Mouse (Mus musculus) adrenal gland, adult 18-20 months (tissue): ENCODE data around the gene Spats2l. TPM values are rescaled to one million over a fixed set of nuclear protein-coding genes. Genes with fewer than 3 reads are reported as not detected.

ENCODE experiments used
- DNase-seq, 2 experiments: peaks; one replicate each; pipeline ENCODE4 v3.0.0; 2021 to 2022; ENCODE audit warnings: low spot score in 2 of 2
- long read RNA-seq, 2 experiments: library from polyadenylated mRNA; stranded (forward); transcript quantifications; one replicate each; pipeline ENCODE4 v2.0.0; 2021
- total RNA-seq, 2 experiments: library from RNA; stranded (reverse); gene quantifications; 1 replicate in 1 of 2; 2 replicates in 1 of 2; pipeline ENCODE4 v1.2.3; 2021

The Spats2l gene
- 1 to 10 TPM; 3.0 to 4.2 TPM for total RNA-seq
- long read RNA-seq, experiment 1, partial matches to known transcripts: 0 of 1 reads
- long read RNA-seq, experiment 1, other reads (novel, unspliced or antisense): 1 of 1 reads
- long read RNA-seq, experiment 2, partial matches to known transcripts: 3 of 8 reads
- long read RNA-seq, experiment 2, other reads (novel, unspliced or antisense): 3 of 8 reads

DNA sequence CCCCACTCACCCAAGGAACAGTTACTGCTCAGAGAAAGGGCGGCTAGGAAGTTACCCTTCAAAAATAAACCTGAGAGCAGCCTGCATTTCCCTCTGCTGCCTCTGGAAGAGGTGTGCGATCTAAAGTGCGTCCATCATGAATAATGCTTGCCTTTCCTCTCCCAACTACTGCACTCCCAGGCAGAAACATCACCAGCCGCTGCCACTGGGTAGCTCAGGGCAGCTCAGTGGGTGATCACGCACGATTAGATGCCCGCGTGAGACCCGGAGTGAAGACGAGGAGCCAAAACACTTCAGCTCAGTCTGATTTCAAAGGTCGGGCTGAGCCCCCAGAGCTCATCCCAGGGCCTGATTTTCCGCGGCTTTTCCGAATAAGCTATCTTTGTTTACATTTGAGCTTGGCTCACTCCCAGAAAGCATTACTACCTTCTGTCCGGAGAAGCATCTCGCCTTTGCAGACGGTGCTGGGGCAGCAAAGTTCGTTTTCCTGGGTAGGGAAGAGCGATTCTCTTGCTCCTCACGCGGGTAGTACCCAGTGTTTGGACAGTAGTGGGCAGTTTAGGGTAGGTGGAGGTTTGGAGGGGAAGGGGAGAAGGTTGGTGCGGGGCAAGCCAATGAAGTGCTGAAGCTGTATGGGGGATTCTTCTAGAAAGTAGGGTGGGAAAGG lies at the start of gene Spats2l:
TSS of gene Spats2l (plus strand) at position 162 of the 667 bp plus-strand sequence.
- peak in 1 of 2 experiments; percentile 4 for DNase-seq

DNA sequence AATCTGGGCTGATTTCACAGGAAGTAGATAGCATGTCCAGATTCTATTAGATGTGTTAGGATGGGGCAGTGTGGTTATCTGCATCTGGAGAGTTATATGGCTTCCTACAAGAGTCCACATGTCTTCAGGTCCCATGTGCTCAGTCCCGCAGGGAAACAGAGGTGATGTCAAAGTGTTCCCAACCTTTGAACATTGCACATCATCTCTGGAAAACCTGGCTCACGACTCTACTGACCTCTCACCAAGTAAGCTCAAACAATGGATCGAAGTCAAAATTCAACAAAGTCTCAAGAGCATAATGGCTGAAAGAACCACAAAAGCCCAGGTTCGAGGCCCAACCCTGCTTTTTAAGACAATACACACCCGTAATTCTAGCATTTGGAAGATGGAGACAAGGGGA lies 48.7 kb upstream of the Spats2l start:
- no peak for DNase-seq

DNA sequence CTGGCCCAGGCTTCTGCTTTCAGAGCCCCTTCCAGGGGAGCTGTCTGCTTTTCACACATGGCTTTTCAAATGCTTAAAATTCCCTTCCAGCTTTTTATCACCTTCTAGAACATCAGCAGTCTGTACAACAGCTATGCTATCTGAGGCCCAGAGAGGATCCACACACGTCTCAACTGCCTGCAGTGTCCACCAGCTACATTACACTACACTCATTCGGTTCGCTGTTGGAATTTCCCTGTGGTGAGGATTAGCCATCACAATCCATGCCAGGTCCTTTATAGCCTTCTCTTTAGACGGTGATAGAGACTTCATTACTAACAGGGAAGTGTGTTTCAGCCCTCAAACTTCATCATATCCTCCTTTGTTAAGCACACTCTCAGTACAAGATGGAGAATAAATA lies 38.1 kb upstream of the Spats2l start:
- no peak for DNase-seq

DNA sequence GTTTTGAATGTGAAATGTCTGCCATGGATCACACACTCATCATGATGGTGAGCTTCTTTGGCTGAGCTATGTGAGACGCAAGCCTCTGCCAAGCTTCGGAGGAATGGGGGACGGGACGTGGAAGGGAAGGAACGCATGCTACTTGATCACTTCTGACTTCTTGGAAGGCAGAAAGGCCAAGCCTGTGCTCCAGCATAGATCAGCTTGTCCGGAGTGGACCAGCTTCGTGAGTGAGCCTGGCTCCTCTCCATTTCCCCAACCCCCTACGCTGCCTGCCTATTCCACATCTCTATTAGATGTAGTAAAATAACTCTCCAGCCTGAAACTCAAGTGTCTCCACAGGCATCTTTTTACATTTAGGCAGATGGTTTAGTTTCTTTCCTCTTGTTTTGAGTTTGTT lies 32.2 kb upstream of the Spats2l start:
- DNase-seq: no peak

DNA sequence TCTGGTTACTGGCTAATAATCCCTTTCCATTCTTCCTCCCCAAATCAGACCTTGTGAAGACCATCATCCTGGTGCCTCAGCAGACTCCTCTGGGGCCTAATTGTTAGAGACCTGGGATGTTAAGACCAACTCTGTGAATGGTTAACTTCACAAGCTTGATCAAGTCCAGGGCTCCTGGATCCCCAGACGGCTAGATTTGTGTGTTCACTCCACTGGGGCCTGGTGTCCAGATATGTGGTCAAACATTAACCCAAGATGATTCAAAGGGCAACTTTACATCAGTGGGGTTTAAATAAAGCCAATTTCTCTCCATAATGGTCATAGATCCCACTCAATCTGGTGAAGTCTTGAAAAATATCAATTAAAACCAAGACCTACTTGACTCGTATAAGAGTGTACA lies 31.7 kb upstream of the Spats2l start:
- DNase-seq: no peak

DNA sequence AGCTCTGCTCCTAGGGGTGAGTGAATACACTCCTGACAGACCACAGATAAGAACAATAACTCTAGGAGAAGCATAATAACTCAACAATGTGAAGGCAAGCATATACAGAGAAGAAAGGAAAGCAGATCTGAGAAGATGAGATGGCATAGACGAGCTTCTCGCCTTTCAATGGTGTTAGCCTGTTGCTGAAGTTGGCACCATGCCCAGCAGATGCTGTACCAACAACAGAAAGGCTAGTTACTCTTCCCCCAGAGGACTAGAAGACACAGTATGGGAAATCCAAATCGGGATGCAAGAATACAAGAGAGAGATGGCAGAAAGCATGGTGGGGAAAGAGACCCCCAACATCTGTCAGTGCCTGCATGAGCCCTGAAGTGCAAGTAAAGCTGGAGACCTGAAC lies 22.2 kb upstream of the Spats2l start:
- DNase-seq: no peak

DNA sequence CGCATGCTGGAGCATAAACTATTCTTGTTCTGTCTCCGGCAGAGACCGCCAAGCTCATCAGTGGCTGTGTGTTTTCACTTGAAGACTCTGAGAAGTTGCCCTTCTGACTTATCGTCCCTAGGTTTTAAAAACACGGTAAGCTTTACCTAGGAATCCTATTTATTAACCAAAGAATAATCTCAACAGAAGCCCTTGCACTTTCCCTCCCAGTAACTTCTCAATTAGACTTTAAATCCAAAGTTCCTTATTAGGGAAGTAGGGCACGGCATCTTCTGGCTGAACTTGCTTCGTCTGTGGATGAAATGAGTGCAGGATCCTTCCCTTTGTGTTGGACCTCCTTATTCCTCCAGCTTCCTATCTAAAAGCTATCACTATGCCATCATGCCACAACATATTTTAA lies 7.6 kb upstream of the Spats2l start:
- DNase-seq: no peak

DNA sequence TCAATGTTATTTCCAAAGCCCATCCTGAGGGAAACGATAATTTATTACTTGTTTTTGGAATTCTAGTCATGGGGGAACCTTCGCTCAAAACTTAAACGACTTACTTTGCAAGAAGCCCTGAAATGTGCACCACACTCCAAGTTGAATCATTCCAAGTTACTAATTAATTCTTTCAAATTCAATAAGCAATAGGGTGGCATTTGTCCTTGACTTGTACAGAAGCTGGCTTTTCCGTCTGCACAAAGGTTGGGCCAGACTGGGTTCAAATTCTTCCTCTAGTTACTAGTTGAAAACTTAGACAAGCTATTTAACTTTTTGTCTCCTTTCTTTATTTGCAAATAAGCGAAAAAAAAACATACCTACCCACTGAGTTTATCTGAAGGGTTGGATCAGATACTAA lies 636 bp upstream of the Spats2l start:
- no peak for DNase-seq

DNA sequence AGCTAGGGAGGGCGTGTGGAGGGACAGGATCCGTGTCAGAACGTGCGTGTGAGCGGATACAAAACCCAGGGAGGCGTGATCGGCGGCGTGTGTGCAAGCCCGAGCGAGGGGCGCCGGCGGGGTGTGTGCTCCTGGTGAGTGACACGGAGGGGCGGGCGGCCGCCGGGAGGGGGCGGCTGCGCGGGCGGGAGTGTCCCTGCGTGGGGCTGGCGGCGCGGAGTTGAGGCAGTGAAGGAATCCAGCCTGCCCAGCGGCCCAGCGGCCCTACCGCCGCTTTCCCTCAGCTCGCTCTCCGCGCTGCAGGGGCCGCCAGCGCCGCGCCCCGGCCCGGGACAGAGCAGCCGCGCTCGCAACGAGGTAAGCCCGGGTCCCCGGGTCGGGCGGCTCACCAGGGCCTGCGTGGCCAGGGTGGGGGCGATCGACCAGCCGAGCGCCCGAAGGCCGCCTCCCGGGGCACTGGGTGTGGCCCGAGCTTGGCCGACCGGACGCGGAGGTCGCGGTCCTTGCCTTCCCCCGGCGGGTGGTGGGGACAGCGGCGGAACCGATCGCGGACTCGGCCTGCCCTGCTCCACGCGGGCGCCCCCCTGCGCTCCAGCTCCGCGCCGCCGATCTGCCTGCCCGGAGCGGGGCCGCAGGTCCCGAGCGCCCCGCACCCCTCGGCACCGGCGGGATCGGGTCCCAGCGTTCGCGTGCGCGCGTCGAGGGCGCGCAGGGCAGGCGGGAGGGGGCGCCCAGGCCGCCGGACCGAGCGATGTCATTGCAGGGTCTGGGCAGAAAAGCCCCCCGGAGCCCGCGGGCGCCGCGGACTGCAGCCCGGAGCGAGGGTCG lies 920 bp downstream of the Spats2l start:
- peak; percentile 46 to 59 for DNase-seq

DNA sequence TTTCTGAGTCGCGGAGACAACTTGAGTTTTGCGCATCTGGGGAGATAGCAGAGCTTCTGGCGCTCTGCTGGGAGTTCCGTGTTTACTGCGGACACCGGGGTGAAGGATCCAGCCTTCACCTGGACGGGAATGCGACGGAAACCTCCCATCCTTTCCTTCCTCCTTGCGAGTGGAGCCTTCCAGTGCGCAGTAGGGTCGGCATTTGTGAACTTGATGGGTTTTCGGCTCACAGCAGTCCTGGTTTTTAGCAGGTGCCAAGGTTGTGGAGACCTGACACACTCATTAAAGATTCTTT lies 1.5 kb downstream of the Spats2l start:
- no peak for DNase-seq

DNA sequence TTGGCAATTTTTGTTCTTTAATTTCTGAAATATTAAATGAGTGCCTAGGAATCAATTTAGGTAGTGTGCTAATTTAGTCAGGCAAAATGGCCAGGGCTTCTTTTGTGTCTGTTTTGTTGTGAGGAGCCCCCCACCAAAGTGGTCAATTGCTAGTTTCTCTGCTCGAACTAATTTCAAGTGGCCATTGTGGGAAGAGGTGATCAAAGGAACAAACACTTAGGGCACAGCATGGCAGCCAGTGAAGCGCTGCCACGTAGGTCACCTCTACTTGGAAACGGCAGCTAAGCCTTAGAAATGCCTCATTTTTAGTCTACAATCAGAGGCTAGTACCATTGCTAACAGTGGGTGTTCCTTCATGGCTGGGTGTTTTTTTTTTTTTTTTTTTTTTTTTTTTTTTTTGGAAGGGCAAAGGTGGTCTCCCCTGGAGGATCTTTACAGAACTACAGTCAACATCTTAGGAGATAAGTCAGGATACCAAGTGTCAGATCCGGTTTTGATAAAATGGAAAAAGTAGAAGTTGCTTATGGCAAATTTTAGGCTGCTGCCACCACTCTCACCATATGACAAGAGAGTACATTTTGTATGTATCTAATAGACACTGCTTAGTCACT lies 2.8 kb downstream of the Spats2l start:
- DNase-seq: no peak

DNA sequence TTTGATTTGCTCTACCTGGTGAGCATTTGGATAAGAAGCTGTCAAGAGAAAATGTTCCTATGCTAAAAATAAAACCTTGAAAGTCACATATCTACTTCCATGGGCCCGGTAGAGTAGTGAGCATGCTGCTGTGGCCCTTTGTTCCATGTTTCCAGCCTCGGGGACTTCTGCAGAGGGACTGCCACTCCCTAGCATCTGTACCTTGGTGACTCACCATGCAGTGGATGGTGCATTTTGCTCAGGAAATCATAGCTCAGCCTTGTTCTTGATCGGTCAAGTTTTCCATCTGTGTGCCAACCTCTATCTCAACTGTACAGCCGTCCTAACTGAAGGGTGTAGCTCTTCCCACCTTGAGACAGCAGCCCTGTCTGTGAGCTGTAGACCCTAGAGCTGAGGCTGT lies 10.3 kb downstream of the Spats2l start:
- DNase-seq: no peak

DNA sequence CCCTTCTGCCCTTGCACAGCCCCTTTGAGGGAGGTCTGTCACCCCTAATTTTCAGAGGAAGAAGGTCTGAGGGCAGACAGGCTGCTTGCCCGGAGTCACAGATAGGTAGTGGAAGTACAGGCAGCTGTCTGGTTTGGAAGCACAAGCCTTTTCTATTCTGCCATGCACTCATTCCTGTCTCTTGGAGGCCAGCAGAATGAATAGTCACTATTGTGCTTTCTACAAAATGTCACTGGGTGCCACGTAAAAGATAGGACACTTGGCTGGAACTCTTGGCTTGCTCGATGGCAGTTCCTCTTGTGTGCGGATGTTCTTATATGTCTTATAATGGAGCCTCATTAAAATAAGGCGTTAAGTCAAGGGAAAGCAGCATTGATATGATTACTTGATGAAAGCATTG lies 15.9 kb downstream of the Spats2l start:
- no peak for DNase-seq

DNA sequence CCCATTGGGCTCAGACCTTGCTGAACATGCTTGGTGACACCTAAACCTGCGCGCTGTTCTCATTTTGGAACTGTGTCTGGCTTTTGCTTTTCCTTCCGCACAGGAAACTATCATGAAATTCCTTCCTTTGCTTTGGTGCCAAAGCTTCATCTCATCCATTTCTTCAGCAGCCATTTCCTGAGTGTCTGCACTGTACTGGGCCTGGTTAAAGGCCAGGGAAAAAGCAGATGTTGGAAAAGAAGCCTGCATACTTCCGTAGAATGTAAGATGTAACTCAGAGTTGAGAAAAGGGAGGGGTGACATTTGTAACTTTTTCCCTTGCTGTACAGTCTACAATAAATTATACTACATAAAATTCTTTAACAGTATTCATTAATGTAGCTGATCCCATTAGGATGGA lies 18.2 kb downstream of the Spats2l start:
- no peak for DNase-seq

DNA sequence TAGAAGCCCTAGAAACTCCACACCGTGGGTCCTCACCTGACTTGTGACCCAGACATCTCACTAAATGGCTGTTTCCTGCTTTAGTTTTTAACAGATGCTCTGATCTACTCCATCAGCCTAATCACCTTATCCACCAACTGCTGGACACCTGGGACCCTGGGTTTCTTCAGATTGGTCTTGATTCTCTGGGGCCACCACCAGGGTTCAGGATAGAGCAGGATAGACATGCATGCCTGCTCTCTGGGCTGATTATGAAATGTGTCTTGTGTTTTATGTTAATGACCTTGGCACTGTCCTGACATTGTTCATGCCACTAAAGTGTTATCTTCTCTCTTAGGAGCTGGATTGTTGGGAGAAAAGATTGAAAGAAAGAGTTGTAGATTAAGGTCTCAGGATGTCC lies 21.9 kb downstream of the Spats2l start:
- DNase-seq: no peak

DNA sequence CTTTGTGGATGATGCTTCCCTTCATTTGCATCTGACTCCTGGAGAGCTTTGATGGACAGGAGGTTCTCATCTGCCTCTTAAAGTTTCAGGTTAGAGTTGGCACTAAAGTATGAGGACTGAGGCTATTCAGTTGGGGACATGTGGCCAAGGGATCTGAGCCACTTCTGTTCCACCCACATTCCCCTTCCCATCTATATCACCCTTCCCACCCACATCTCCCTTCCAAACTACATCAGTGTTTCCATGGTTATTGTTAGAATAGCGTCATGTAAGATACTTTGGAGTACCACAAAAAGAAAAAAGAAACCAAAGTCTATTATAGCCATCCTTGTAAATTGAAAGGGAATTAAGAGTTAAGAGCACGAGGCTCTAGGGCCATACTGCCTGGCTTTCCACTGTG lies 25.4 kb downstream of the Spats2l start:
- DNase-seq: no peak

DNA sequence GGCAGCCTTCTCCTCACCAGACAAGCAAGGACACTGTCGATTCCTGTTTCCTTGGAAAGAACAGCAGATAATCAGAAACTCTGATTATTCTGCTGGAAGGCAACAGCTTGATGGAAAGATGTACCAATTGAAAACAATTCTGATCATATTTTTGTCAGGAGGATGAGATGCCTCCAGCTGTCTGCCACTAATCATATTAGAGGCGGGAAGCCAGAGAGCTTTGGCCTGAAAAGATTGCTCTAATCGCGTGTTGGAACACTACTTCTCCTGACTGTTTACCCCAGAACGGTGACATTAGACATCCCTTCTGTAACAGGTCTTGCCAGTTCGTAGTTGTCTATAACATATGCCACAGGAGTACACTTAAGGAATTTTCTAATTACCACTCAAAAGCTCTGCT lies 26.9 kb downstream of the Spats2l start:
- no peak for DNase-seq

DNA sequence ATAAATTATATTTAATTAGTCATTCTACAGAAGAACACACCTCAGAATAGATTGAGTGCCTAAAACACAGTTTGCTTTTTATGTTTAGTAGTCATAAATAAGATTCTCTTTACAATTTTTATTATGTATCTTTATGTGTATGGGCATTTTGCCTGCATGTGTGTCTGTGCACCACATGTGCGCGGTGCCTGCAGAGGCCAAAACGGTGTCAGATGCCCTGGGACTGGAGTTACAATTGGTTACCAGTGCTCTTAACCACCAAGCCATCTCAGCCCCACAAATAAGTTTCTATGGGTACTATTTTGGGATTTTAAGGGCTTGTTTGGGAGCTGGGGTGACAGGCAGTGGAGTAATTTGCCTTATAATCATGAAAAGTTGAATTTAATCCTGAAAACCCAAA lies 32.2 kb downstream of the Spats2l start:
- DNase-seq: no peak

DNA sequence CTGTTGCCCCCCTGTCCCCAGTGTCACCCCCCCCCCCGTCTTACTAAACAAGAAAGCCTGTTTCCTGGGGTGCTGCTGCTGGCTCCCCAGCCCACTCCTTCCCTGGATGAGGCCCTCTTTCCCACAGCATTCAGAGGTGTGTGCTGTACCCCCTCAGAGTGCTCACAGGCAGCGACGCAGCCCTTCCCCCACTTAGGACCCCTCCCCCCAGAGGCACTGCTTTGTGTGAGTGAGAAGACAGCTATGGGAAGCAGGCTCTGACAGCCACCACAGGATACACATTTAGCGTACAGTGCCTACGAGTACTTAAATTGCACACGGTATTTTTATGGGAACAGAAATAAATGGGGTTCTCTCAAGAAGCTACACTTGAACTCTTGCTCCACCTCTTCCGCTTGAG lies 33.9 kb downstream of the Spats2l start:
- DNase-seq: no peak

DNA sequence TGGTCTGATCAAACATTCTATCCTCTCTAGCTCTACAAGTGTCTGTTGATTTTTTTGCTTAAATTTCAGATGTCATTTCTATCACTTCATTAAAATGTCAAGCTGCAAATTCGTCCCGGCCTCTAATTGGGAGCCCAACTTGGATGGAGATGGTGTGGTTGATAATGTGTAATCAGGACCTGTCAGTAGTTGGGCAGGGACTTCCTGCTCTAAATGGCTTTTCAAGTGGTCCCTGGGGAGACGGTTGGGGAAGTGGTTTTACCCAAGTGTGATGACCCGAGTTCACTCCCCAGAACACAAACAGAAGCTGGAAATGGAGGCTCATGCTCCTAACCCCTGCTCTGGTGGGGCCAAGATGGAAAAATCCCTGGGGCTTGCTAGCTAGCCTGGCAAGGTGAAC lies 36.3 kb downstream of the Spats2l start:
- DNase-seq: no peak

DNA sequence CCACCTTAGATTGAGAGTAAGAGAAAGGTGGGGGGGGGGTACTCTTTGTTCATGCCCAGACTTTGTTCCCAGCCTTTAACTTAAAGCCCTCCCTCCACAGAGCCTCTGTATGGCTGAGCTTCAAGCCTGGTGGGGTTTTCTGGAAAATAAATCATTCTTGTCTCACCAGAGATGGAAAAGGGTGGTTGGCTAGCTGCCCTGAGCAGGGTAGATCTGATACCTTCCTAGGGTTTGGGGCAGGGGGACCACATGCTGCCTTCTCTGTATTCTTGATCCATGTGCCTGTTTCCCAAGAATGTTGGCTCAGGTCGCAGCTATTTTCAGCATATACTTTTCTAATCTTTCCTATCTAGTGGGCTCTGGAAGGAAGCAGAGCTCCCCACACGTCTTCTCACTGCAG lies 43.1 kb downstream of the Spats2l start:
- DNase-seq: no peak

DNA sequence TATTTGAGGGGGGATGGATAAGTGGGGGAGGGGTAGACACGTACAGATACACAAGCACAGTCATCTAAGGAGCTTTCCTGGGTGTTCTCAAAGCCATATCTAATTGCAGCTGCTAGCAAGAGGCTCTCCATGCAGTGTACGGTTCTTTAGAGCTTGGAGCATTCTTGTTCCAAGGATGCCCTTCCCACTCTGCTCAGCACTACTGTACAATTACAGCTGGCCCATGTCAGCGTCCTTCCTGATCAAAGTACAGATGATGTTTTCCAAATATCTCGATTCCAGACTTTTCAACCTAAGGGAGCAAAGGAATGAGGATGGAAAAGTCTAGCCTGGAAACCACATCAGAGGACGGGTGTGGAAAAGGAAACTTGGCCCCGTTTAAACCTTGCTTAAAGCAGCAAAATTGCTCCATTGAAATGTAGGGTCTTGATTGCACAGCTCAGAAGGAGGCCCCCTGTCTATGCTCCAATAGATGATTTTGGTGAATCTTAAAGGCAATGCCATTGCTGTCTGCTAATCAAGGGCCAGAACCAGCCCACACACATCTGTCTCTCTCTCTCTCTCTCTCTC lies 46.6 kb downstream of the Spats2l start:
- no peak for DNase-seq
